Mouse (Mus musculus): ENCODE data around the gene Smarca1. TPM values are rescaled to one million over a fixed set of nuclear protein-coding genes. Genes with fewer than 3 reads are reported as not detected.

The Smarca1 gene
- polyA plus RNA-seq, 1 experiment: 1.2 TPM

DNA sequence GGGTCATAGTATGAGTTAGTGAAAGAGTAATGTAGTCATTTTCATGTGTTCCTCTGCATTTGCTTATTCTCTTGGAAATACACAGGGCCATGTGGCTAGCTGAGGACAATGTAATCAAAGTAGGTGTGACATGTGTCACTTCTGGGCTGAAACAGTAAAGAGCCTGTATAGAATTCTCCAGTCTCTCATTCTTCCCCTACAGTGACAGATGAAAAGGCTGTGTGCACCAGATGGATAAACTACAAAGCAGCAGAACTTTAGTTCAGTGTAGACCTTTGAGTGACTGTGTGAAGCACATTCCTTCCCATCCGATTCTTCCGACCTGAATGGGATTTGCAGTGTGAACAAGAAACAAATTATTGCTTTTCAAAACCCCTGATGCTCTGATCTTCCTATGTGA is 84.1 kb downstream of the Smarca1 start:
- no peaks in the 10 kb centered on the region for H3K36me3 ChIP-seq (ENCODE audit: control insufficient read depth, insufficient read depth, low read length)
- H3K4me1 ChIP-seq (ENCODE audit: control insufficient read depth, insufficient read depth, low read length): no peaks in the 10 kb centered on the region
- TF ChIP-seq POLR2A (IDR thresholded peaks at IDR 0.05; ENCODE audit: control insufficient read depth, low read depth, low read length): no peak
- no peak for TF ChIP-seq CTCF (IDR thresholded peaks at IDR 0.05; ENCODE audit: control insufficient read depth, insufficient read depth, insufficient replicate concordance, low read depth, low read length)

GRCm38 (mm10) chrX:47764440-47764839 is 128.3 kb downstream of the Smarca1 start:
- TF ChIP-seq POLR2A (IDR thresholded peaks at IDR 0.05; ENCODE audit: control insufficient read depth, low read depth, low read length): no peak
- no peak for TF ChIP-seq CTCF (IDR thresholded peaks at IDR 0.05; ENCODE audit: control insufficient read depth, insufficient read depth, insufficient replicate concordance, low read depth, low read length)
- Histone ChIP-seq H3K4me1 (ENCODE audit: control insufficient read depth, insufficient read depth, low read length) (no peaks in the 10 kb centered on the region), H3K36me3 (ENCODE audit: control insufficient read depth, insufficient read depth, low read length) (no peaks in the 10 kb centered on the region), H3K27ac (ENCODE audit: control insufficient read depth, insufficient read depth, low read depth, low read length) (no peak overlapping the region), H3K27me3 (ENCODE audit: control insufficient read depth, insufficient read depth, low read length) (no peaks in the 10 kb centered on the region), H3K4me3 (ENCODE audit: control insufficient read depth, low read depth, low read length) (no peak overlapping the region)

More for the DNA sequence above, 84.1 kb downstream of the Smarca1 start:
- Histone ChIP-seq H3K27me3 (ENCODE audit: control insufficient read depth, insufficient read depth, low read length) (no peaks in the 10 kb centered on the region), H3K4me3 (ENCODE audit: control insufficient read depth, low read depth, low read length) (no peak overlapping the region), H3K27ac (ENCODE audit: control insufficient read depth, insufficient read depth, low read depth, low read length) (no peak overlapping the region)

GRCm38 (mm10) chrX:47760212-47760611 is 132.6 kb downstream of the Smarca1 start:
- no peak overlapping the region for H3K4me3 ChIP-seq (ENCODE audit: control insufficient read depth, low read depth, low read length)
- no peak overlapping the region for H3K27ac ChIP-seq (ENCODE audit: control insufficient read depth, insufficient read depth, low read depth, low read length)
- no peaks in the 10 kb centered on the region for H3K4me1 ChIP-seq (ENCODE audit: control insufficient read depth, insufficient read depth, low read length)
- no peaks in the 10 kb centered on the region for H3K27me3 ChIP-seq (ENCODE audit: control insufficient read depth, insufficient read depth, low read length)
- TF ChIP-seq CTCF (IDR thresholded peaks at IDR 0.05; ENCODE audit: control insufficient read depth, insufficient read depth, insufficient replicate concordance, low read depth, low read length): no peak
- no peak for TF ChIP-seq POLR2A (IDR thresholded peaks at IDR 0.05; ENCODE audit: control insufficient read depth, low read depth, low read length)
- H3K36me3 ChIP-seq (ENCODE audit: control insufficient read depth, insufficient read depth, low read length): no peaks in the 10 kb centered on the region

Other genes with a start within 250 kb of the Smarca1 start
- gene Ocrl, start 19.4 kb upstream of the Smarca1 start, polyA plus RNA-seq (2012; rRNA removed): 7.1 and 7.2 TPM in 2 replicates
- 1.4 and 2.6 TPM in 2 replicates for gene Apln, start 141.9 kb upstream of the Smarca1 start, polyA plus RNA-seq (2012; rRNA removed)
- gene Xpnpep2, start 215.8 kb upstream of the Smarca1 start, polyA plus RNA-seq (2012; rRNA removed): 0.16 and 0.20 TPM in 2 replicates

Measured in testis, adult 2 months (tissue).